Mouse (Mus musculus) left cerebral cortex, postnatal 36 days (tissue): ENCODE data around the gene Gdf15. TPM values are rescaled to one million over a fixed set of nuclear protein-coding genes. Genes with fewer than 3 reads are reported as not detected.

Experiments
- DNase-seq, 2 experiments: peaks; one replicate each; pipeline ENCODE4 v3.0.0; 2021 to 2022; ENCODE audit warnings: low spot score in 2 of 2, mixed read lengths in 1 of 2
- intact Hi-C: fragments of 180-260 bp; cut with DNase I; formaldehyde crosslinking; loops from one replicate; pipeline ENCODE4 v1.15.1; 2025
- total RNA-seq, 2 experiments: library from RNA; stranded (reverse); gene quantifications; 2 replicates each; pipeline ENCODE4 v1.2.3; 2021

The Gdf15 gene
- total RNA-seq, 2 experiments from 2014 or later, result not detected

DNA sequence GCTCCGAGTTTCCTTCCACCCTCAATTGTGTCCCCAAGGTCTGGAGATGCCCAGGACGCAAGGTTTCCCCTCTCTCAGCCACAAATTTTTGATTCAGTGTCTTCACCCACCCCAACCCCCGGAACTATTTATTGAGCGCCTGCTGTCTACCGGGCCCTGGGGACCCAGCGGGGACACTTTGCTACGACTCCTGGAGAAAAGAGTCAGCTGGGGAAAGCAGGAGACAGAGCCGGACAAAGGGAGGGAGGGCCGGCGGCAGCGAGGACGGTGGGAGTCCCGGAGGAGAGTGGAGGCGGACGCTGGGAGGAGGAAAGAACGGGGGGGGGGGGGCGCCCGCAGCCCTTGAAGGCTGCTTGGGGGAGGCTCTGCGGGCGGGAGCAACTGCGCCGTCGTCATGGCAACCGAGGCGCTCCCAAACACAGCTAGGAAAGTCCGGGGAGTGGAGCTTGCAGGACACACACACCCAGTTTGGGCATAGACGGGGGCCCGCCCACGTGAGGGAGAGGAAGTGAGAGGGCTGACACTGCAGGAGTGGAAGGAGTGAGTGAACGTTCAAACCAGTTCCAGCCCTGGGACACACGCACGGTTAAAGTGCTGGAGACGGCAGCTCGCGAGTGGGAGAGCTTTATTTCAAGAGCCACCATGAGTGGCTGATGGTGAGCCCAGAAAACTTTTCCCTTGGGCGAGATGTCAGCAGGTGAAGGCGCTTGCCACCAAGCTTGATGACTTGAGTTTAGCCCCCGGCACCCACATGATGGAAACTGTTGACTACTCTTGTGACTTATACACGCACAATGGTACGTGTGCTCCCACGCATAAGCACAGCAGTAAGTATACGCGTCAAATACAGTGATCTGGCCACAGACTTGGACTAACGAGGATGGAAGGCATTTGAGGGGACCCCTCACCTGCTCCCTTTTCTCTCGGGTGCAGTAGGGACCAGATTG, 22.1 kb downstream of the Gdf15 start:
- intact Hi-C loops, result loop anchor here (5.0 kb wide), 2 partner anchors 92 to 147 kb away; partner anchors contain the start of gene Iqcn
- DNase-seq, result peak; percentile 86 to 88

GRCm38 (mm10) chr8:70609368-70609848, 22.8 kb downstream of the Gdf15 start:
- intact Hi-C loops, result no loop called here

GRCm38 (mm10) chr8:70608749-70609367, 23.4 kb downstream of the Gdf15 start, which contains the start of gene Ssbp4:
Gene Ssbp4, minus strand, starts transcription at chr8:70608872.
- DNase-seq, result no peak

More at GRCm38 (mm10) chr8:70609368-70609848, 22.8 kb downstream of the Gdf15 start:
- DNase-seq, result peak; percentile 70 to 71

DNA sequence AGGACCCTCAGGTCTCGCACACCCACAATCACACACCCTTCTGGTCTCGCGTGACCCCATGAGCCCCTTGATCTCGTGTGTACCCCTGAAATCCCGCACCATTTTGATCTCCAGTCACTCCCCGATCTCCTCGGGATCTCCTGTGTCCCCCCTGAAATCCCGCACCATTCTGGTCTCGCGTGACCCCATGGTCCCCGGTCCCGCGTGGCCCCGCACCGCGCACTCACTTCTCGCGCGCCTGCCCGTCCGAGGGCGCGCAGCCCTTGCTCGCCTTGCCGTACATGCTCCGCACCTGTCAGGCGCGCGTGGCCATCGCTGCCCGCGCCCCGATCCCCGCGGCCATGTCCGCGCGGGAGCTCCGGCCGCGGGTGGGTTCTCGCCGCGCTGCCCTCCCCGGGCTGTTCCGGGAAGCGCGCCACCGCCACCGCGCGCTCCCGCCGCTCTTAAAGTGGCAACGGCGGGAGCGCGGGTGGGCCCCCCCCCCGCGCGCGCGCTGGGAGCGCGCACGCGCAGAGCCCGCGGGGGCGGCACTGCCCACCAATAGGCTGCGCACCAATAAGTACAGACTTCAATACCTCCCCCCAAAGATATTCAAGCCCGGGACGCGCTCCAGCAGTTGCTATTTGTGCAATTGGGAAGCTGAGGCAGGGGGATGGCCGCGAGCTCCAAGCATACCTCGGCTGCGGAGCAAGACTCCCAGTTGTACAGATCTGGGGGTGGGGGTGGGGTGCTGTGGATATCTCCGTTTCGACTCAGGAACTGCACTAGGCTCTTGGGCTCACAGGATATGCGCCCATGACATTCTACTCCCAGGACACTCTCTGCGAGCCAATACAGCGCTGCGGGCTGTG, 24.1 kb downstream of the Gdf15 start:
- DNase-seq, result peak; percentile 68 to 70
- intact Hi-C loops, result no loop called here

More at GRCm38 (mm10) chr8:70608749-70609367, 23.4 kb downstream of the Gdf15 start, which contains the start of gene Ssbp4:
- intact Hi-C loops, result no loop called here

DNA sequence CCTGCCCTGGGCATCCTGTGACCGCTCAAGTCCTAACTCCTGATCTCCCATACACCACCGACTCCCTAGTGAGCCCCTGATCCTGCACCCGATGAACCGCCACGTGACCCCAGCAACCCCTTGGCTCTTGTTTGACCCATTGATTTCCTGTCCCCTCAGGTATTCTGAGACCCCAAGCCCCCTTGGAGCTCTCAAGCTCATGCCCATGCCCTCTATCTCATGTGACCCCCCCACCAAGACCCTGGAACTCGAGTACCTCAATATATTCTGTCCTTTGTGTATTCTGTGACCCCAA, 24.7 kb downstream of the Gdf15 start:
- intact Hi-C loops, result no loop called here

GRCm38 (mm10) chr8:70606780-70607602, 25.3 kb downstream of the Gdf15 start:
- intact Hi-C loops, result no loop called here
- no peak for DNase-seq

More for the DNA sequence above, 24.7 kb downstream of the Gdf15 start:
- DNase-seq, result no peak

GRCm38 (mm10) chr8:70605871-70606779, 26.1 kb downstream of the Gdf15 start:
- intact Hi-C loops, result no loop called here
- DNase-seq, result no peak

- intact Hi-C loops, result no loop called here
- no peak for DNase-seq
These were observed 27.7 kb downstream of the Gdf15 start for GRCm38 (mm10) chr8:70604558-70604957.

- intact Hi-C loops, result no loop called here
- no peak for DNase-seq
These were observed 30.0 kb downstream of the Gdf15 start for GRCm38 (mm10) chr8:70602139-70602811.

- intact Hi-C loops, result no loop called here
- DNase-seq, result peak; percentile 78 to 83
These were observed 31.0 kb downstream of the Gdf15 start for GRCm38 (mm10) chr8:70601271-70601649.

DNA sequence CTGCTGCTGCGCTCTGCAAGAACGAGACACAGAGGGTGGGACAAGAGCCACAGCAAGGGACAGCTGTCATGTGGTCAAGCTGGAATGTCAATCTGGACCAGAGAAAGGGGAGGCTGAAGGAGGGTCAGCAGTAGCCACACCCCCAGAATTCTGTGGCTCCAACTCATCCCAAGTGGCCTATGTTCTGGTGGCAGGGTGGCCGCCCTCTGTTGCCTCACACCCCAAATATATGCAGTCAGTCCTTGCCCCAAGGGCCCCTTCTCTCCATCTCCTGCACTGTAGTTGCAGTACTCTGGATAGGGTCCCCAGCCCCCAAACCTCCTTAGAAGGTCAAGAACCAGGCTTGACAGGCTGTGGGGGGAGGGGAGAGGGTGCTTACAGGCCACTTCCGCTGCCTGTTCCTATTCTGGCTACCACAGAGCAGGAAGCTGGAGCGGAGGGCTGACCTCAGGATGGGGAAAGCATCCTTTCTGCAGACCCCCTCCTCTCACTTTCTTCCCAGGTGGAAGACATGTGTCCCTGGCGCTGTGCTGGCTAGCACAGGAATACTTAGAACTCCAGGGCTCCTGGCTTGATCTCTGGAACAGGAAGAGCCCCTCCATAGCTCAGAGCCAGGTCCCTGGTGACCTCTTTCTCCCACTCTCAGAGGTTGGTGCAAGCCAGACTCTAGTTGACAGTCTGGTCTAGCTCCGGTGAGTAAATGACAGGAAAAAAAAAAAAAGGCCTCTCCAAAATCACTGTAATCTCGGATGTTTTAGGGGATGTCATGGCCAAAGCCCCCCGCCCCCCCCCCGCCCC, 31.6 kb downstream of the Gdf15 start:
- no peak for DNase-seq
- intact Hi-C loops, result no loop called here

DNA sequence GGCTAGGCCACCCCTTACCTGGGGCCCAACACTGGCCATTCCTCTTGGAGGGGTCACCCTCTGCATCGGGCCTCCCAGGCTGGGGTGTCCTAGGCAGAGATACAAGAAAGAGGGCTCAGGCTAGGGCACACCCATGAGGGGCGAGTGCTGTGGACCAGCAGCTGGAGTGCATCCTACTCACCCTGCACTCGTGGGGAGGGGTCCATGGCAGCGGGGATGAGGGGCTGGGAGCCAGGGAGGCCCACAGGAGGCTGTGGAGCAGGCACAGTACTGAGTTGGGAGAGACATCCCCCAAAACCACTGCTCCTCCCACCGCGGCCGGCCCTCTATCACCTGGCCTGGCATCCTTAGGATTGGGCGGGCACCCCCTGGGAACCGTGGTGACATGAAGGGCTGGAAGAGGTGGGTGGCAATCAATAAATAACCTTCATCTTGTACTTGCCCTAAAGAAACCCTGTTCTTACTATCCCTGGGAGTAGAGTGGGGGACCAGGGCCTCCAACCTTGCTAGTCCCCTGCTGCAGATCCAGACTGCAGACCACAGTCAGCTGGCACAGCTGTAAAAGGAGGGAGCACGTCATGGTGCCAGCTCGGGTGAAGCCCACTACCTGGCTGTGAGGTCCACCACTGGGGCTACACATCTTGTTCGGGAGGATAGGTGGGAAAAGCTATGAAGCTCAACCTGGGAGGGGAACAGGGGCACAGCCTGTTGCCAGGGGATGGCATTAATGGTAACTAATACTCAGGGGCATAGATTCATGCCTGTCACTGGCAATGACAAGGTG, 32.6 kb downstream of the Gdf15 start:
- no peak for DNase-seq
- intact Hi-C loops, result no loop called here

- DNase-seq, result no peak
- intact Hi-C loops, result no loop called here
These were observed 33.5 kb downstream of the Gdf15 start for GRCm38 (mm10) chr8:70598722-70599121.

GRCm38 (mm10) chr8:70598283-70598682, 34.0 kb downstream of the Gdf15 start:
- intact Hi-C loops, result no loop called here
- peak; percentile 82 to 85 for DNase-seq

DNA sequence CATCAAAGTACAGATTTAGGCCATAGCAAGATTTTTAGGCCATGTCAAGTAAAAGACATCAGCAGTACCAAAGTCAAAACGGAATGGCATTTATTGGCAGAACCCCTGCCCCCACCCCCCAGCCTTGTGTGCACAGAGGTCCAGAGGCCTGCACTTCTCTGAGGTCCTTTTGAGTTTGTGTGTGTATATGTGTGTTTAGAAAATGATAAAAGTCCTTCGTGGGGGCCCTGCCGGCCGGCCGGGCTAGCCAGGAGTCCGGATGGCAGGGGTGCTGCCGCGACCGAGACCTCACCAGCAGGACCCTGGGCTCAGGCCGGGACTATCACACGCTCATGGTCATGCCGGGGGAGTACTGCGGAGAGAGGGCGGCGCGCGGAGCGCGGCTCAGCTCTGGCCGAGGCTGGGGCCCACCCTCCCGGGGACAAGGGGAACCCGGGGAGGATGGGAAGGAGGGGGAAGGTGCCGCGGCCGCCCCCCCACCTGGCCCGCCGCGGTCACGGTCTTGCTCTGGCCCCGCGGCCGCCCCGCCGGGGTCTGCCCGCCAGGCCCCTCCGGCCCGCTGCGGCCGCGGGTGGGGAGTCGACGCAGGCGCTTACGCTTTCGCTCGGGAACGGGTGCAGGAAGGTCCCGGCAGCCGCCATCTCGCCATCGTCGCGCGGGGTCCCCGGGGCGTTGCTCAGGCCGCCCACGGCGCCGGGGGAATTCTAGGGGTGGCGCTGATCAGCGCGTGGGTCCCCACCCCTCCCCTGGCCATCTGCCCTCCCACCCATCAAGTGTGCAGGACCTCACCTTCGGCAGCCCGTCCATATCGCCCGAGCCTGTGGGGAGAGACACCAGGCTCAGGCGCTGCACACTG, 34.6 kb downstream of the Gdf15 start:
- intact Hi-C loops, result no loop called here
- peak; percentile 25 to 31 for DNase-seq
